Mouse (Mus musculus) gastrocnemius, adult 8-10 months (tissue): ENCODE results near the gene Pid1. TPM values are rescaled to one million over a fixed set of nuclear protein-coding genes. Genes with fewer than 3 reads are reported as not detected.
"Not testable (repeated sequence)": the region's sequence is repeated elsewhere in the genome, so short reads cannot be mapped to it uniquely, and the experiment has no call there.

Source experiments
- DNase-seq, 2 experiments: peaks; one replicate each; pipeline ENCODE4 v3.0.0; 2022; ENCODE audit warnings: low spot score in 2 of 2
- total RNA-seq, 4 experiments: library from RNA; stranded (reverse); gene quantifications; 2 replicates each; pipeline ENCODE4 v1.2.4; 2022

Pid1 gene
- total RNA-seq, 4 experiments from 2014 or later = 2.2 to 4.8 (median 3.3) TPM

- no peak for DNase-seq
Observed at GRCm38 (mm10) chr1:84272951-84273350, 91.0 kb downstream of the Pid1 start.

GRCm38 (mm10) chr1:84271712-84272200 lies 92.2 kb downstream of the Pid1 start:
- no peak for DNase-seq

GRCm38 (mm10) chr1:84257656-84258055 lies 106.3 kb downstream of the Pid1 start:
- DNase-seq = no peak

- DNase-seq = no peak
Observed at GRCm38 (mm10) chr1:84254361-84254760, 109.6 kb downstream of the Pid1 start.

GRCm38 (mm10) chr1:84253838-84254237 lies 110.1 kb downstream of the Pid1 start:
- no peak for DNase-seq

GRCm38 (mm10) chr1:84251205-84251604 lies 112.8 kb downstream of the Pid1 start:
- no peak for DNase-seq

GRCm38 (mm10) chr1:84250770-84251169 lies 113.2 kb downstream of the Pid1 start:
- no peak for DNase-seq

GRCm38 (mm10) chr1:84249772-84250338 lies 114.1 kb downstream of the Pid1 start:
- no peak for DNase-seq

GRCm38 (mm10) chr1:84247111-84247510 lies 116.9 kb downstream of the Pid1 start:
- no peak for DNase-seq

- DNase-seq = no peak
Observed at GRCm38 (mm10) chr1:84241192-84241828, 122.7 kb downstream of the Pid1 start.

- DNase-seq = no peak
Observed at GRCm38 (mm10) chr1:84240203-84240602, 123.8 kb downstream of the Pid1 start.

GRCm38 (mm10) chr1:84230431-84230830 lies 133.5 kb downstream of the Pid1 start:
- no peak for DNase-seq

GRCm38 (mm10) chr1:84225626-84226025 lies 138.4 kb downstream of the Pid1 start:
- peak; percentile 67 to 75 for DNase-seq

GRCm38 (mm10) chr1:84222051-84222450 lies 141.9 kb downstream of the Pid1 start:
- DNase-seq = no peak

GRCm38 (mm10) chr1:84218605-84219004 lies 145.4 kb downstream of the Pid1 start:
- peak in 1 of 2 experiments; percentile 15 for DNase-seq

GRCm38 (mm10) chr1:84217777-84218176 lies 146.2 kb downstream of the Pid1 start:
- DNase-seq = no peak

GRCm38 (mm10) chr1:84211507-84211906 lies 152.5 kb downstream of the Pid1 start:
- no peak for DNase-seq

- not testable (repeated sequence) for DNase-seq
Observed at GRCm38 (mm10) chr1:84205746-84206145, 158.2 kb downstream of the Pid1 start.

- DNase-seq = no peak
Observed at GRCm38 (mm10) chr1:84203494-84203893, 160.5 kb downstream of the Pid1 start.

GRCm38 (mm10) chr1:84199890-84200289 lies 164.1 kb downstream of the Pid1 start:
- DNase-seq = no peak

- DNase-seq = no peak
Observed at GRCm38 (mm10) chr1:84198887-84199286, 165.1 kb downstream of the Pid1 start.

GRCm38 (mm10) chr1:84192167-84192566 lies 171.8 kb downstream of the Pid1 start:
- DNase-seq = no peak

- no peak for DNase-seq
Observed at GRCm38 (mm10) chr1:84189446-84189845, 174.5 kb downstream of the Pid1 start.
